Mouse (Mus musculus) heart, embryonic 12.5 days (tissue): ENCODE data around the gene Pnpla5. TPM values are rescaled to one million over a fixed set of nuclear protein-coding genes. Genes with fewer than 3 reads are reported as not detected.

Experiments used
- ATAC-seq: fragments of 200-750 bp; cut with Nextera tagmentation; 2 replicates; pipeline ENCODE4 v1.8.0; 2017; ENCODE audit warnings: moderate TSS enrichment, moderate library complexity; ENCODE audit not compliant: insufficient number of reproducible peaks, low FRiP score
- H3K27ac ChIP-seq: fragments of 300-500 bp; sonication (generic); 2 replicates; pipeline ENCODE4 v1.5.1; 2016; ENCODE audit warnings: mild to moderate bottlenecking, moderate library complexity; ENCODE audit not compliant: poor library complexity, severe bottlenecking
- H3K27me3 ChIP-seq: fragments of 300-500 bp; sonication (generic); replicated peaks from 2 replicates; pipeline ENCODE4 v1.6.1; 2016; ENCODE audit warnings: mild to moderate bottlenecking, moderate library complexity
- H3K36me3 ChIP-seq: fragments of 300-500 bp; sonication (generic); 2 replicates; pipeline ENCODE4 v1.6.1; 2016; ENCODE audit warnings: mild to moderate bottlenecking, moderate library complexity
- H3K4me1 ChIP-seq: fragments of 300-500 bp; sonication (generic); replicated peaks from 2 replicates; pipeline ENCODE4 v1.6.1; 2016; ENCODE audit warnings: mild to moderate bottlenecking
- H3K4me2 ChIP-seq: fragments of 300-500 bp; sonication (generic); 2 replicates; pipeline ENCODE4 v1.6.1; 2016; ENCODE audit warnings: mild to moderate bottlenecking, moderate library complexity
- H3K4me3 ChIP-seq: fragments of 300-500 bp; sonication (generic); 2 replicates; pipeline ENCODE4 v1.5.1; 2016; ENCODE audit warnings: mild to moderate bottlenecking
- H3K9ac ChIP-seq: fragments of 300-500 bp; sonication (generic); 2 replicates; pipeline ENCODE4 v1.6.1; 2016; ENCODE audit warnings: mild to moderate bottlenecking, moderate library complexity
- H3K9me3 ChIP-seq: fragments of 300-500 bp; sonication (generic); replicated peaks from 2 replicates; pipeline ENCODE4 v1.6.1; 2016; ENCODE audit warnings: mild to moderate bottlenecking, moderate library complexity
- WGBS: fragments of 180-500 bp; shearing (Covaris S2); methylation state at CpG from one replicate; pipeline ENCODE4 v1.1.7; 2016; 5-methylcytosine and 5-hydroxymethylcytosine counted together
- microRNA-seq: library from miRNA; unstranded; fragments of <30 nt; microRNA quantifications from one replicate; pipeline ENCODE4, GENCODE M21; 2017
- polyA plus RNA-seq: library from polyadenylated mRNA; unstranded; fragments of >200 nt; fragmentation: Nextera tagmentation; extraction: Ambion mirVana; gene quantifications from 2 replicates; pipeline ENCODE4 v1.2.1, GENCODE M21; 2016

Gene Pnpla5
- polyA plus RNA-seq, 1 experiment from 2014 or later: not detected

DNA sequence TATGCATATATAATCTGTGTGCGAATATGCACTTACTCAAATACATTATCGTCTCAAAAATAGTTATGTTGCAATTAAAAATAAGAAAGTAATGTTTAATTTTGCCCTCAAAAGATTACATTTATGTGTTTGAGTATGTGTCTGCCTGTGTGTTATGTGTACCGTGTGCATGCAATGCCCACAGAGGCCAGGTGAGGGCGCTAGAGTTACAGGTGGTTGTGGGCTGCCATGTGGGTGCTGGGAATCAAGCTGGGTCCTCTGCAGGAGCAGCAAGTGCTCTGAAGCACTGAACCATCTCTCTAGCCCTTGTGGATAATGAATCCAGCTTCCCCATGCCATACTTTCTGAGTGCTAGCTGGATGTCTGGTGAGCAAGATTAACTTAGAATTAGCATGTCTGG, 57.3 kb downstream of the Pnpla5 start:
- Histone ChIP-seq H3K4me3 (no peak overlapping the region), H3K27me3 (peaks cover 63% of the 10 kb centered on the region)

DNA sequence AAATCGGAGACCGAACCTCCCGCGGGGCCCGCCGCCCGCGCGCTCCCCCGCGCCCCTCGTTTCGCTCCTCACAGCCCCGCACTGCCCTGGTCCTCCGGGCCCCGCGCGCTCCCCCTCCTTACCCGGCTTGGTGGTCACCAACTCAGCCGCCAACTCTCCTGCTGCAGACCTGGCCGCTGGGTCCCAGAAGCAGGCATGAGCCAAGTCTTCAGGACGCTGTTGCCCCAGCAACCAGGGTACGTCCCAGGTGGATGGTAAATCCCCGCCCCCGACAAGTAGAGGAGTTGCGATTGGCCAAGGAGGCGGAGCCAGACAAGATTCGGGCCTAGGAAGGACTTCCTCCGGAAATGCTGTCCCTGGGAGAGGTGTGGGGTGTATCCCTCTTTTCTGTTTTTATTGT, 57.8 kb downstream of the Pnpla5 start, which contains the start of gene Efcab6:
TSS of gene Efcab6 (minus strand) at position 240 of the 400 bp plus-strand sequence.
- Histone ChIP-seq H3K4me3 (peak within 1 kb of the TSS; percentile 9), H3K9ac (no peak within 1 kb of the TSS), H3K27ac (no peak within 1 kb of the TSS), H3K9me3 (peaks cover 17% of the 10 kb centered on the region), H3K27me3 (peaks cover 58% of the 10 kb centered on the region), H3K4me2 (peak within 1 kb of the TSS; percentile 52), H3K4me1 (0 out of 2 replicates have a peak, but pooled peaks cover 5% of the 10 kb centered on the region), H3K36me3 (no peaks in the 10 kb centered on the region)
- no peak for ATAC-seq
- WGBS: 6% methylated on average over 29 of the region's 29 CpGs

More for the DNA sequence above, 57.3 kb downstream of the Pnpla5 start:
- ATAC-seq: no peak
- 59% methylated on average over 4 of the region's 4 CpGs for WGBS
- Histone ChIP-seq H3K4me2 (no peak overlapping the region), H3K36me3 (no peaks in the 10 kb centered on the region), H3K9ac (no peak overlapping the region), H3K27ac (no peak overlapping the region), H3K4me1 (0 out of 2 replicates have a peak, but pooled peaks cover 5% of the 10 kb centered on the region), H3K9me3 (peaks cover 17% of the 10 kb centered on the region)

Small RNA genes lying within 50 kb of the gene (microRNA-seq; reads per million reads assigned to microRNA genes)
- not detected for gene Mir6392

Other genes starting within 250 kb of the Pnpla5 start
- gene Efcab6, start 57.8 kb downstream of the Pnpla5 start, polyA plus RNA-seq: 0.15 TPM in 1 of 2 replicates, not detected in the other
- gene Sult4a1, start 17.4 kb downstream of the Pnpla5 start, polyA plus RNA-seq: 0.60 and 0.80 TPM in 2 replicates
- 0.60 and 1.1 TPM in 2 replicates for gene Pnpla3, start 44.7 kb upstream of the Pnpla5 start, polyA plus RNA-seq
- gene Samm50, start 69.1 kb upstream of the Pnpla5 start, polyA plus RNA-seq: 122 and 125 TPM in 2 replicates
- 13.5 and 13.8 TPM in 2 replicates for gene Parvb, start 108.9 kb upstream of the Pnpla5 start, polyA plus RNA-seq
- 0.92 and 1.4 TPM in 2 replicates for gene Parvg, start 200.9 kb upstream of the Pnpla5 start, polyA plus RNA-seq